Mouse (Mus musculus): ENCODE results near the gene Higd1c.

- TF ChIP-seq POLR2A (IDR thresholded peaks at IDR 0.05; ENCODE audit: control insufficient read depth, low read depth, low read length) (no peak), CTCF (IDR thresholded peaks at IDR 0.05; ENCODE audit: control insufficient read depth, insufficient read depth, insufficient replicate concordance, low read depth, low read length) (no peak)
Observed at GRCm38 (mm10) chr15:100380104-100380503, 15.8 kb downstream of the Higd1c start.

Data from testis, adult 2 months (tissue).